Mouse (Mus musculus) c-Kit-negative CD71-positive TER-119-positive erythroid progenitor cells, embryonic 14.5 days (primary cell): ENCODE measurements around the gene Rock2.
"Not testable (repeated sequence)": the region's sequence is repeated elsewhere in the genome, so short reads cannot be mapped to it uniquely, and the experiment has no call there.

Experiments
- DNase-seq: peaks from one replicate; pipeline ENCODE4 v3.0.0-alpha.2; 2013; ENCODE audit warnings: low read depth, low spot score

Gene Rock2

GRCm38 (mm10) chr12:16999739-17000497 lies 105.2 kb downstream of the Rock2 start, which contains the start of gene Pqlc3:
Pqlc3 (minus strand) TSS chr12:17000408.
- DNase-seq: peak; percentile 82

DNA sequence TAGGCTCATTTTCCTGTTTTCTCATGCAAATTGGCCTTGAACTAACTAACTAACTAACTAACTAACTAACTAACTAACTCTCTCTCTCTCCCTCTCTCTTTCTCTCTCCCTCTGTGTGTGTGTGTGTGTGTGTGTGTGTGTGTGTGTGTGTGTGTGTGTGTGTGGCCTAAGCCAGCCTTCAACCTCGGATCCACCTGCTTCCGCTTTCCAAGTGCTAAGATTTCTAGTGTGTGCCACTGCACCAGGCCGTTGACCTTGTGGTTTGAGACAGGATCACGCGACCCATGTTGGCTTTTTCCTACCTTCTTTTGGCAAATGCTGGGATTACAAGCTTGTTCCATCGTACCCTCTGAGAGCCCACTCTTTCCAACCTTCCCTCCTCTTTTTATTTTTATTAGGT lies 105.9 kb downstream of the Rock2 start:
- DNase-seq: no peak

DNA sequence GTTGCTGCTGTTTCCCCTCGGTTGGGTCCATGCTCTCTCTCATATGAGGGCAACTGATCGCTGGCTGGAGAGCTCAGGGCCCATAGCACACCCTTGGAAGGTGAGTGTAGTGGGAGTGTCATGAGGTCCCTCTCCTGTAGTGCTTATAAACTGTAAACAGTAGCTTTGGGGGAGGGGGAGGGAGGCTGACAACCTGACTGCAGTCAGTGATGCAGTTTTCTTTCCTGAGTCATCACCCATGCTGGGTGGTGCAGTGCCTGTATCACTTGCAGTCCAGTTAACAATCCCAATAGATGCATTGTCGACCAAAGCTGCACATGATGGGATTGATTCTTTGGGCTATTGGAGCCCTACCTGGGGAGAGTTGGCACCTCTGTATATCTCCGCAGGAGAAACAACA lies 106.5 kb downstream of the Rock2 start:
- no peak for DNase-seq

DNA sequence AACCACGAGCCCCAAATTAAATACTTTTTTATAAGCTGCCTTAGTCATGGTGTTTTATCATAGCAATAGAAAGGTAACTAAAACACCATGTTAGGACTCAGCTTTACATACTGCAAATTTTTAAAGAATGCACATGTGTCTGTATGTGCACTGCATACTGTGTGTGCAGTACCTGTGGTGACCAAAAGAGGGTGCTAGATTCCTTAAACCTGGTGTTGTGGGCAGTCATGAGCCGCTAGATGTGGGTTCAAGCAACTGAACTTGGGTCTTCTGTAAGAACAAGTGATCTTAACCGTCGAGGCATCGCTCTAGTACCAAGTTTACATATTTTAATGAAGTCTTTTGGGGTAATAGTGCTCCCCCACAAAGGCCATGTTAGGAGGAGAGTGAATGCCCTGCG lies 114.8 kb downstream of the Rock2 start:
- DNase-seq: no peak

DNA sequence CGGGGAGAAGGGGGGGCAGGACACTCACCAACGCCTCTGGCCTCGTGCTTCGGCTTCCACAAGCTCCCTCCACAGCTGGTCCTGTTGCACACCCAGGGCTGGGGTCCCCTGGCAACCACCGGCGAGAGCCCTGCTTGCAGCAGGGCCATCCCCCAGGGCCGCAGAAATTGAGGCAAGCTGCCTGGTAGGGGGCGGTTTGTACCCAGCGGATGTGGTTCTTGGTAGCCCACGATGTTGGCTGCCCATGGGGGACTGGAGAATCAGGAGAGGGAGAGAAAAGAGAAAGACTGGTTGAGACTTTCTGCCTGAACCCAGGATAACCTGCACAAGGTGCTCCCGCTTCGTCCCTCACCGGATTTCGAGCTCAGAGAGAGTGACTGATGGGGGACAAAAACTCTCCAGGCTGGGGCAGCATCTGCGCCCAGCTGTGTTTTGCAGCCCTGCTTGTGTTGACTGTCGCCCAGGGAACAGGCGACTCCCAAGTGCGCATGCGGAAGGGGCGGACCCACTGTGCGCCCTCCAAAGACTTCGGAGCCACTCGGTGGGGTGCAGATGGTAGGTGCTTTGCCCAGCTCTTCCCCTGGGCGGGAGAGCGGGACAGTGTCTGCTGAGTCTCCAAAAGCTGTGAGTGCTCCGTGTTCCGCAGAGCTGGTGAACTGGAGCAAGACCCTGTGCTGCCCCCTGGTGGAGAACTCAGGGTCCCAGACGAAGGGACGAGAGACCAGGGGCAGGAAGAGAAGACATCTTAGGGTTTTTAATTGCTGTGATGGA lies 116.6 kb downstream of the Rock2 start, which contains the start of gene 2410004P03Rik:
TSS of gene 2410004P03Rik (minus strand) at position 628 of the 771 bp plus-strand sequence.
- peak; percentile 51 for DNase-seq

DNA sequence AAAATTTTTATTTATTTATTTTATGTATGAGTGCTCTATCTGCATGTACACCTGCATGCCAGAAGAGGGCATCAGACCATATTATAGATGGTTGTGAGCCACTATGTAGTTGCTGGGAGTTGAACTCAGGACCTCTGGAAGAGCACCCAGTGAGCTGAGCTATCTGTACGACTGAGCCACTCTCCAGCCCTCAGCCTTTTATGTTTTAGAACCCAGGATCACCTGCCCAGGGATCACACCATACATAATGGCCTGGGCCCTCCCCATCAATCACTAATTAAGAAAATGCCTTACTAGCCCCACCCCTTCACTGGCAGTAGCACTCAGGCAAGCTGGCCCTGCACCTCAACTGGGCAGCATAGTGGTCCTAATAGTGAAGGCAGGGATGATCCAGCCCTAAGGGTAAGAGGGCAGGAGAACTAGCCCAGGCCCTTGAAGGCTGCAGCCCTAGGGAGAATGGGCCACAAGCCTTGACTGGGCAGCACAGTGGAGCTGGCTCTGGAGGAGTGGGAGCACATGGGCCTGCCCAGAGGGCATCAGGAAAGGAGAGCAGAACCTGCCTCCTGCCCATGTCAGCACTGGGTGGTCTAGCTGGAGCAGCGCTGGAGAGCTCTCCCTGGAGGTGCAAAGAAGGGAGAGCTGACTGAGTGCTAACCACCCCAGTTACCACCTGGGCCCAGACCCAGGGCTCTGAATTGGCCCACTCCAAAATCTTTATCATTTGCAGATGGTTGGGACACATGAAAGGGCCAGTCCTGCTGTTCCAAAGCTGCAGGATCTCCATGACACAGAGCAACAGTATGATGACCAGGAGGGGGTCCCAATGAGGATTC lies 117.6 kb downstream of the Rock2 start:
- no peak for DNase-seq

DNA sequence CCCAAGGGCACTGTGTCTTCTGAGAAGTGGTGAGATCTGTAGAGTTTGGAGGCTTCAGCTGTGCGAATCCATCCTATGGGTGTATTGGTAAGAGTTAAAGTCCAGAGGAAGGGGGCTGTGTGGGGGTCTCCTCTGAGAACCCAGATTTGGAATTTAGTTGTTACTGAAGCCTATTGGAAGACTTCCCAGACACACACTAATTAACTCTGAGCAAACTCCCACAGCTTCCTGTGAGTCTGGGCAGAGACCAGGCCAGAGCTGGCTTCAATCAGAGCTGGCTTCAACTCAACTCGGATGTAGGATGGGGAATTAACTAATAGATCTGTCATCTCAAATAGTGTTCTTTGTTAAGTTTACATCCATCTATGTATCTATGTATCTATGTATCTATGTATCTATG lies 121.0 kb downstream of the Rock2 start:
- no peak for DNase-seq

GRCm38 (mm10) chr12:17018468-17018867 lies 123.8 kb downstream of the Rock2 start:
- no peak for DNase-seq

DNA sequence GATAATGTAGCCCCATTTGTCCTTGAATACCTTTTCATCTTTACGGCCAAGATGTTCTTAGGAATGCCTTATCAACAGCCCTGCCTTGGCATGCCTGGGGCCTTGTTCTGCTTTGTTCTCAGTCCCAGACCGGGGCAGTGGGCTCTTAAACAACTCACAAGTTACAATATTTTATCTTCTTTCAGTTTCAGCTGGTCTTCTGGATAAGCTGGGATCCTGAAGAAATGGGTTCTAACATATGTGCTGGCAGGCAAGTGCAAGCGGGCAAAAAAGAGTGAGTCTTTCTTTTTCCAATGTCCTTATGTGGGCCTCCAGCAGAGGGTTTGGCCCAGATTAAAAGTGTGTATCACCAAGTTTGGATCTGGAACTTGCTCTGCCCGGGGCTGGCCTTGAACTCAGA lies 126.4 kb downstream of the Rock2 start:
- DNase-seq: not testable (repeated sequence)

DNA sequence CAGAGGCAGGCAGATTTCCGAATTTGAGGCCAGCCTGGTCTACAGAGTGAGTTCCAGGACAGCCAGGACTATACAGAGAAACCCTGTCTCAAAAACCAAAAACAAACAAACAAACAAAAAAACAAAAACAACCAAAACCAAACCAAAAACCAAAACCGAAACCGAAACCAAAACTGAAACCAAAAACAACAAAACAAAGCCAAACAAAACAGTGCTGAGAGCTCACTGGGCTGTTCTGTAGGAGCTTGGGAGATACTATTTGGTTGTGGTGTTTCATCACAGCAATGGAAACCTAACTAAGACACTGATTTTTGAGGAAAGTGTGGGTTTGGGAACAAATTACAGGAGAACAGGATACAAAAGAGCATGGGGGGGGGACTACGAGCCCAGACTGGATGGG lies 127.5 kb downstream of the Rock2 start:
- no peak for DNase-seq

DNA sequence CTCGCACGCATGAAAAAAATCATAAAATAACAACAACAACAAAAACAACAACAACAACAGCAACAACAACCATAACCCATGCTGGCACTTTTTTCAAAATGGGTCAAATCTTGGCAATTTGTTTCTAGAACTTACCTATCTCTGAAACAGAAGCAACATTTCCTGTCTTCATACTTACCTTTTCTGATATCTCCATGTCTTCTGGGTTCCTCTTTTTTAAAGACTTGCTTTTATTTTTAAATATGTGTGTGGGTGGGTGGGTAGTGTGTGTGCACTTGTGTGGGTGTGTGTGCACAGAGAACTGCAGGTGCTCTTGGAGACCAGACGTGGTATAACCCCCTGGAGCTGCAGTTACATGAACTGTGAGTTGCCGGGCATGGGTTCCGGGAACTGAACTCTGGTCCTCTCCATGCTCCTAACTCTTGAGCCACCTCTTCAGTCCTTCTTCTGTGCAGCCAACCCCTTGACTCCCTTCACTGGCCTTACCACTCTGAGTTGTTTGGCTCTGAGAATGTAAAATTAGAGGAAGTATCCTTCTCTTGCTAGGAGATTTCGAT lies 129.9 kb downstream of the Rock2 start:
- no peak for DNase-seq

DNA sequence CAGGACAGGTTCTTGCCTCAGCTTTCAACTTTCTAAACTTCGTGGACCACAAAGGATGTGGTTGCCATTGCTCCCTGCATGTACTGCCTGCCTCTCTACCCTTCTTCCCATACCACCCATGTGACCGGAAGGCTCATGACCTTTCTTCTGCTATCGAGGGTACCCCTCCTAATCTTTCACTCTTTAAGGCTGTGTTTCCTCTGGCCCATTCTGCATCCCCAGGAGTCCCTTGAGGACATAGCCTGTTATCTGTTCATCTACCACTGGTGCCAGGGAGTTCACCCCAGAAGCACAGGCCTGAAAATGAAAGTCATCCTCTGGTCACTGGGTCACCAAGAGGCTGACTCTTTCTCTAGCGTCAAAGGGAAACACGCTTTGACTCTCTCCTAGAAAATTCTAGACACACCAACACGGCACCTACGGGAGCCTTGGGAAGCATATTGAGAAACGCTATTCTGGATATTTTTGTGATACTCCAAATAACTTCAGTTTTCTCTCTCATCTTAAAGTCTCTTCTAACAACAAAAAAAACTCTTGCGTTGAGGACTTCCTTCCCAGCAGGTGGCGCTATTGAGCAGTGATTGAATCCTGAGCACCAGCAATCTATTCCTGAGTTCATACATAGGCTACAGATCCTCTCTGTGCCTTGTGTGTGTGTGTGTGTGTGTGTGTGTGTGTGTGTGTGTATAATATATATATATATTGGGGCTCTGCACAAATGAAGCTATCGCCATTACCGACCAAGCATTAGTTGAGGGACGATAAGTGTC lies 138.2 kb downstream of the Rock2 start:
- peak; percentile 53 for DNase-seq

DNA sequence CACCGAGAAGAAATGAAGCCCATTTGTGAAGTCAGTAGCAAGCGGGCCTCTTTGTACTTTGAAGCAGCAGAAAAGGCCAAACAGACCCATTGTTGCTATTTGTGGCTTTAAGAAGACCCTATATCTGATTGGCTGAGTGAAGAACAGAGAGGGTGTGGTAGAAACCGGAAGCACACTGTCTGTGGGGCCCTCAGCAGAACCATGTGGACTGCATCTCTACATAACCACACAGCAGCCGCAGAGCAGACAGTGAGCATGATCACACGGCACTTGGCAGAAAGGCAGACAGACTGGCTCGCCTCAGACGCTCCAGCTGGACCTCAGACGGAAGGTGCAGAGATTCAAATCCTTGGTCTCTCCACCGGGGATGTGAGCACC lies 138.8 kb downstream of the Rock2 start:
- no peak for DNase-seq

DNA sequence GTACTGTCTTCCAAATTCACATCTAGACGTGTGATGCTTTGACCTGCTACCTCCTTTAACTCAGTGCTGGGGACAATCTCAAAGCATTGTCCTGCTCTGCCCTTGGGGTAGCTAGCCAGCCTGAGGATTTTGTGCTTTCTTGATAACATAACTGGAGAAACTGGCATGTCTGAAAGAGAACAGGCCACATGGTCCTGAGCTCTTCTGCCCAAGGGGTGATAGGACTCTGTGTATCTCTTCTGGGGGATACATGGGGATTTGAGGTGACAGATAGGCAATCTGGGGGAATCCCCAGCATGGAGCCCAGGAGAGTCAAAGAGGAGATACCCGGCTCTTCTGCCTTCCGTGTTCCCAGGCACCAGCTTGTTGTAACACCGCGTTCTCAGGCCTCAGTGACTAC lies 140.0 kb downstream of the Rock2 start:
- no peak for DNase-seq

DNA sequence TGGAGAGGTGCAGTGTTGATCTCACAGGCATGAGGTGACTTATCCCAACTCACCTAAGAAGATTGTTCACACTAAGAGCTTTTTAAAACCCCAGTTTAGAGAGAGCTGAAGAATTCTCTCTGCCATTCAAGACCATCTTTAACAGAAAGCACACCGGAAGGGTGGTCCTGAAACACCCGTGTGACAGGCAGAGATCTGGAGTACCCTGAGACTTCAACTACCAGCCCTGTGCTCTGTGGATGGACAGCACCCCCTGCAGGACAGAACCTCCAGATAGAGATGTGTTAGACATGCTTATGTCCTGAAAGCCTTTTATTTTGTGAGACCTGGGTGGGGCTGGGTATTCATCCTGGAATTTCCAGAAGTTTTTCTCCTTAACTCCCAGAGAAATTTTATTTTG lies 140.4 kb downstream of the Rock2 start:
- peak; percentile 25 for DNase-seq

- DNase-seq: no peak
Observed at GRCm38 (mm10) chr12:17036532-17036931, 141.8 kb downstream of the Rock2 start.

DNA sequence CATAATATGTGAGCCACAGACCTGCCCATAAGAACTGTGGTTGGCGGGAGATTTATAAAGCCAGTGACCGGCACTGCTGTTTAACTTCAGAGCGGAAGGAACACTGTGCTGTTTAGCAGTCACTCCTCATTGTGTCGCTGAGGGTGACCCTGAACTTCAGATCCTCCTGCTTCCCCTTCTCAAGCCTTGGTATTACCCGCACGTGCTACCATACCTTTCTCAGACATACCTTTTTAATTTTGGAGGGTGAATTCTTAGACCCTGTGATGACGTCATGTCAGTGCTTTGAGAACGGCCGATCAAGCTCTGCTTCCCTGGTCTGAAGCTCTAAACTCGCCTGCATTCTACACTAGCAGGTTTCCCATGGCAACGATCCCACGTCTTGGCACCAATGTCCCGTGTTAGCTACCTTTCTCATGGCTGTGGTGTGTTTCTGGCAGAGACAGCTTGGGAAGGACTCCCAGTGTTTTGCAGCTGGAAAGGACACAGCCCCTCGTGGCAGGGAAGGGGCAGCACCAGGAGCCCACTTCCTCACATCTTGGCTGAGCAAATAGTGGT lies 142.4 kb downstream of the Rock2 start:
- no peak for DNase-seq
